Mouse (Mus musculus): ENCODE measurements around the gene Saa2. TPM values are rescaled to one million over a fixed set of nuclear protein-coding genes. Genes with fewer than 3 reads are reported as not detected.
A peak's percentile ranks its signal among the peaks of the same experiment; 100 is the strongest.

Saa2 gene
- total RNA-seq, 2 experiments from 2014 or later: not detected

- no peak for DNase-seq (ENCODE audit: low spot score in 2 of 2)
These were observed 9.6 kb downstream of the Saa2 start for GRCm38 (mm10) chr7:46761049-46761795.

- DNase-seq (ENCODE audit: low spot score in 2 of 2): no peak
These were observed 11.0 kb downstream of the Saa2 start for GRCm38 (mm10) chr7:46762601-46763000.

- no peak for DNase-seq (ENCODE audit: low spot score in 2 of 2)
These were observed 13.1 kb downstream of the Saa2 start for GRCm38 (mm10) chr7:46764672-46765071.

GRCm38 (mm10) chr7:46767371-46767770 lies 15.8 kb downstream of the Saa2 start:
- no peak for DNase-seq (ENCODE audit: low spot score in 2 of 2)

GRCm38 (mm10) chr7:46768451-46768850 lies 16.9 kb downstream of the Saa2 start:
- DNase-seq (ENCODE audit: low spot score in 2 of 2): no peak

- DNase-seq (ENCODE audit: low spot score in 2 of 2): peak; percentile 51 to 55
These were observed 19.1 kb downstream of the Saa2 start for GRCm38 (mm10) chr7:46770706-46771105.

GRCm38 (mm10) chr7:46789177-46789849 lies 37.7 kb downstream of the Saa2 start:
- no peak for DNase-seq (ENCODE audit: low spot score in 2 of 2)

GRCm38 (mm10) chr7:46793871-46794270 lies 42.3 kb downstream of the Saa2 start:
- DNase-seq (ENCODE audit: low spot score in 2 of 2): no peak

- peak; percentile 98 to 99 for DNase-seq (ENCODE audit: low spot score in 2 of 2)
These were observed 44.0 kb downstream of the Saa2 start, which contains the start of the genes Hps5 and Gtf2h1 for GRCm38 (mm10) chr7:46795287-46796205. Hps5 (minus strand) TSS chr7:46796064. Gtf2h1 (plus strand) TSS chr7:46796103.

GRCm38 (mm10) chr7:46796206-46796679 lies 44.7 kb downstream of the Saa2 start:
- no peak for DNase-seq (ENCODE audit: low spot score in 2 of 2)

GRCm38 (mm10) chr7:46796779-46797178 lies 45.2 kb downstream of the Saa2 start:
- no peak for DNase-seq (ENCODE audit: low spot score in 2 of 2)

Other genes with a start within 250 kb of the Saa2 start
- 10 to 100 TPM; 22.1 to 22.9 TPM for gene Sergef, start 112.0 kb upstream of the Saa2 start, total RNA-seq (2021)
- under 1 TPM in 1 of 2 experiments, not detected in 1; 0.45 TPM for gene Tph1, start 79.3 kb upstream of the Saa2 start, total RNA-seq (2021)
- 1 to 10 TPM; 6.5 to 7.8 TPM for gene Saal1, start 41.1 kb upstream of the Saa2 start, total RNA-seq (2021)
- gene Saa3, start 36.1 kb upstream of the Saa2 start, total RNA-seq (2021): 1 to 10 TPM; 1.1 to 4.0 TPM
- not detected for gene Saa4, start 19.2 kb upstream of the Saa2 start, total RNA-seq (2021)
- gene Saa1, start 8.8 kb upstream of the Saa2 start, total RNA-seq (2021): not detected
- 10 to 100 TPM; 23.9 to 26.5 TPM for gene Hps5, start 44.3 kb downstream of the Saa2 start, total RNA-seq (2021)
- 10 to 100 TPM; 37.6 to 40.3 TPM for gene Gtf2h1, start 44.3 kb downstream of the Saa2 start, total RNA-seq (2021)
- 100 to 1,000 TPM; 439 to 878 TPM for gene Ldha, start 89.7 kb downstream of the Saa2 start, total RNA-seq (2021)
- gene Ldhc, start 109.4 kb downstream of the Saa2 start, total RNA-seq (2021): not detected
- gene Tsg101, start 168.2 kb downstream of the Saa2 start, total RNA-seq (2021): 10 to 100 TPM; 70.4 to 81.2 TPM
- 10 to 100 TPM; 16.3 to 17.4 TPM for gene Uevld, start 206.7 kb downstream of the Saa2 start, total RNA-seq (2021)
- gene Gm9999, start 231.8 kb downstream of the Saa2 start, total RNA-seq (2021): not detected

All from adrenal gland, adult 18-20 months (tissue).